Mouse (Mus musculus) heart, embryonic 14.5 days (tissue): ENCODE measurements around the gene Grasp. TPM values are rescaled to one million over a fixed set of nuclear protein-coding genes. Genes with fewer than 3 reads are reported as not detected.

Source experiments
- ATAC-seq: fragments of 200-750 bp; cut with Nextera tagmentation; 2 replicates; pipeline ENCODE4 v1.8.0; 2017; ENCODE audit warnings: low read depth, moderate TSS enrichment; ENCODE audit not compliant: insufficient number of reproducible peaks, insufficient read depth, low FRiP score
- H3K27ac ChIP-seq, 2 experiments: fragments of 200-500 bp in 1 of 2; fragments of 300-500 bp in 1 of 2; sonication (generic) in 1 of 2; replicated peaks in 1 of 2; 2 replicates each; pipeline ENCODE4 v1.5.1; 2012 to 2014; ENCODE audit warnings: low read depth in 2 of 2, low read length in 2 of 2, control low read depth in 1 of 2, mild to moderate bottlenecking in 1 of 2, mixed read lengths in 1 of 2; ENCODE audit not compliant: control insufficient read depth in 1 of 2, insufficient read depth in 1 of 2
- H3K27me3 ChIP-seq: fragments of 300-500 bp; sonication (generic); 2 replicates; pipeline ENCODE4 v1.6.1; 2014; ENCODE audit warnings: mild to moderate bottlenecking, low read length, control low read depth; ENCODE audit not compliant: control insufficient read depth, insufficient read depth
- H3K36me3 ChIP-seq: fragments of 300-500 bp; sonication (generic); 2 replicates; pipeline ENCODE4 v1.6.1; 2014; ENCODE audit warnings: mild to moderate bottlenecking, control low read depth, low read length, mixed read lengths; ENCODE audit not compliant: control insufficient read depth, insufficient read depth
- H3K4me1 ChIP-seq, 2 experiments: fragments of 200-500 bp in 1 of 2; fragments of 300-500 bp in 1 of 2; sonication (generic) in 1 of 2; 2 replicates each; pipeline ENCODE4 v1.6.1; 2012 to 2014; ENCODE audit warnings: low read length in 2 of 2, control low read depth in 1 of 2, mixed read lengths in 1 of 2; ENCODE audit not compliant: control insufficient read depth in 2 of 2, insufficient read depth in 2 of 2
- H3K4me2 ChIP-seq: fragments of 300-500 bp; sonication (generic); 2 replicates; pipeline ENCODE4 v1.6.1; 2014; ENCODE audit warnings: mild to moderate bottlenecking, low read length
- H3K4me3 ChIP-seq, 2 experiments: fragments of 200-500 bp in 1 of 2; fragments of 300-500 bp in 1 of 2; sonication (generic) in 1 of 2; 2 replicates each; pipeline ENCODE4 v1.5.1; 2012 to 2014; ENCODE audit warnings: low read length in 2 of 2, mild to moderate bottlenecking in 2 of 2, control low read depth in 1 of 2, low read depth in 1 of 2, moderate library complexity in 1 of 2; ENCODE audit not compliant: control insufficient read depth in 1 of 2, insufficient read depth in 1 of 2
- H3K9ac ChIP-seq: fragments of 300-500 bp; sonication (generic); 2 replicates; pipeline ENCODE4 v1.6.1; 2014; ENCODE audit warnings: mild to moderate bottlenecking, low read length
- H3K9me3 ChIP-seq: fragments of 300-500 bp; sonication (generic); 2 replicates; pipeline ENCODE4 v1.6.1; 2016; ENCODE audit warnings: low read length, control low read depth; ENCODE audit not compliant: control insufficient read depth
- WGBS: fragments of 180-500 bp; shearing (Covaris S2); extraction: QIAGEN DNeasy Blood & Tissue Kit; methylation state at CpG from one replicate; pipeline ENCODE4 v1.1.7; 2014; 5-methylcytosine and 5-hydroxymethylcytosine counted together
- polyA plus RNA-seq: library from polyadenylated mRNA; unstranded; fragments of >200 nt; fragmentation: Nextera tagmentation; extraction: Ambion mirVana; gene quantifications from 2 replicates; pipeline ENCODE4 v1.2.1, GENCODE M21; 2014

The Grasp gene
- polyA plus RNA-seq, 1 experiment from 2014 or later: 5.5 TPM

DNA sequence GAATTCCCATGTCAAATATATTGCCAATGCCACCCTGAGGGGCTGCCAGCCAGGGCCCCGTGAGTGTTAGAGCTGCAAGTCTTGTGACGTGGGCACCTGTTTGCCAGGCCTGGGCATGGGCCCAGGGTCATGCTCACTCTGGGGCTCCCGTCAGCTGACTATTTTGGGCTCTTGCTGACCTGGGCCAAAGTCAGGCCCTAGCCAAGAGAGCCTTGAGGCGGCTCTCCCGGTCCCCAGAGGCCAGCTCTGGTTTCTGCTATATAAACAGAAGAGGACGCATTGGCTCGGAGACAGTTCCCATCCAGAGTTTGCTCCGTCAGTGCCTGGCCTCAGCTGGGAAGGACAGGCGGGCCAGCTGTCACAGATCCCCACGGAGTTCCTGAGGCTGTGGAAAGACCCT lies 36.4 kb downstream of the Grasp start:
- ATAC-seq: no peak
- peak overlapping the region; percentile 41 for H3K4me2 ChIP-seq
- peaks cover 40 to 49% of the 10 kb centered on the region in 2 experiments for H3K4me1 ChIP-seq
- no peaks in the 10 kb centered on the region for H3K27me3 ChIP-seq
- H3K36me3 ChIP-seq: peaks cover 13% of the 10 kb centered on the region; the same call in 1 of the 2 replicates
- no peak overlapping the region for H3K4me3 ChIP-seq
- H3K9ac ChIP-seq: peak overlapping the region; percentile 66; the same call in 1 of the 2 replicates
- no peaks in the 10 kb centered on the region for H3K9me3 ChIP-seq
- peak overlapping the region; percentile 86 to 87 for H3K27ac ChIP-seq
- WGBS: 22% methylated on average over 10 of the region's 10 CpGs

DNA sequence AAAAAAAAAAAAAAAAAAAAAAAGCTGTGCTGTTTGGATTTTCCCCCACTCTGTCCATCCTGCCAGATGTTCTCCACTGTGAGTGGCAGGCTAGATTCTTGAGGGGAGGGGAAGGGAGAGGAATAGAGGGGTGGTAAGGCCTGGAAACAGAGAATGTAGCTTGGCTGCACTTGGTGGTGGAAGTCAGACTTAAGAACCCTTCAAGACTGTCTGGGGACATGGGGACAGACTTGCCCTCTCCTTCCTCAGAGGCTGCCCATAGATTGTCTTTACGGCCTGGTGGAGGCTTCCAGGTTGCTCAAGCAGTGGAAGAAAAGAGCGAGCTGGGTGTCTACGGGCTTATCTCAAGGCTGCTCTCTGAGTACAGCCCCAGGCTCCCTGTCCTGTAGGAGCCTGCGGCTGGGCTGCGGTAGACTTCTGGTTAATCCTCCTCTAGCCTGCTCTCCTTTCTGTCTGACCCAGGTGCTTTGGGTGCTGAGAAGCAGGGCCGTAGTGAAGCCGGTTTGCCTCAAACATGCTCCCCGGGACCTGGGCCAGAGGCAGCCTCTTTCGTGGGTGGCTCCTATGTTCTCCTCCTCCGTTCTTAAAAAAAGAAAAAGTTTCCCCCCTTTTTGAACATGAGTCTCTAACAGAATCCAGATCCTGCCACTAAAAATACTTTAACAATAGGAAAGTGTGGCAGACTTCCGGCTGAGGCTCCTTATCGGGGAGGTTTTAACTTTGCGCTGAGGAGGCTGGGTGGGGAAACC lies 37.1 kb downstream of the Grasp start:
- Histone ChIP-seq H3K9me3 (no peaks in the 10 kb centered on the region), H3K4me1 (peaks cover 43 to 51% of the 10 kb centered on the region in 2 experiments), H3K27me3 (no peaks in the 10 kb centered on the region), H3K9ac (peak overlapping the region; percentile 66), H3K27ac (peak overlapping the region; percentile 86 to 87), H3K4me2 (peak overlapping the region; percentile 41), H3K4me3 (no peak overlapping the region), H3K36me3 (peaks cover 13% of the 10 kb centered on the region; the same call in 1 of the 2 replicates)
- ATAC-seq: no peak
- WGBS: 9% methylated on average over 13 of the region's 13 CpGs

DNA sequence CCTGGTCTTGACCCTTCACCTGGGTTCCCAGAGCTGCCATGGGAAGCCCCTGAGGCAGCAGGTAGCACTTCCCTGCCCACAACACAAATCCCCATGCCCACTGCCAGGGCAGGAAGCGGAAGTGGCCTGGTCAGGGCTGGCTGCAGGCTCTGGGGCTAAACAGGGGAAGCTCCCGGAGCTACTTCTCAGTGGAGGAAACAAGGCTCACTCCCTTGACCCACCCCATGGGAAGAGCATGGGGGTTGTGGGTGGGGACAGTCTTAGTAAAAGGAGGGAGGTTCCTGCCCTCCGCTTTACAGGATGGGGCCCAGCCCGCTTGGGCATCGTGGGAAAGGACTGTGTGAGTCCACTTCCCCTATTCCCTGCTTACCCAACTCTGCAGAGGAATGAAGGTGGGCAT lies 38.5 kb downstream of the Grasp start:
- no peak overlapping the region for H3K4me3 ChIP-seq
- no peaks in the 10 kb centered on the region for H3K27me3 ChIP-seq
- H3K9ac ChIP-seq: no peak overlapping the region
- H3K36me3 ChIP-seq: peaks cover 13% of the 10 kb centered on the region; the same call in 1 of the 2 replicates
- no peak for ATAC-seq
- H3K4me2 ChIP-seq: no peak overlapping the region
- H3K27ac ChIP-seq: peak overlapping the region in 1 of 2 experiments; percentile 86; a peak in 1 of 4 replicates
- peaks cover 38 to 46% of the 10 kb centered on the region in 2 experiments for H3K4me1 ChIP-seq
- WGBS: 65% methylated on average over 5 of the region's 5 CpGs
- no peaks in the 10 kb centered on the region for H3K9me3 ChIP-seq

DNA sequence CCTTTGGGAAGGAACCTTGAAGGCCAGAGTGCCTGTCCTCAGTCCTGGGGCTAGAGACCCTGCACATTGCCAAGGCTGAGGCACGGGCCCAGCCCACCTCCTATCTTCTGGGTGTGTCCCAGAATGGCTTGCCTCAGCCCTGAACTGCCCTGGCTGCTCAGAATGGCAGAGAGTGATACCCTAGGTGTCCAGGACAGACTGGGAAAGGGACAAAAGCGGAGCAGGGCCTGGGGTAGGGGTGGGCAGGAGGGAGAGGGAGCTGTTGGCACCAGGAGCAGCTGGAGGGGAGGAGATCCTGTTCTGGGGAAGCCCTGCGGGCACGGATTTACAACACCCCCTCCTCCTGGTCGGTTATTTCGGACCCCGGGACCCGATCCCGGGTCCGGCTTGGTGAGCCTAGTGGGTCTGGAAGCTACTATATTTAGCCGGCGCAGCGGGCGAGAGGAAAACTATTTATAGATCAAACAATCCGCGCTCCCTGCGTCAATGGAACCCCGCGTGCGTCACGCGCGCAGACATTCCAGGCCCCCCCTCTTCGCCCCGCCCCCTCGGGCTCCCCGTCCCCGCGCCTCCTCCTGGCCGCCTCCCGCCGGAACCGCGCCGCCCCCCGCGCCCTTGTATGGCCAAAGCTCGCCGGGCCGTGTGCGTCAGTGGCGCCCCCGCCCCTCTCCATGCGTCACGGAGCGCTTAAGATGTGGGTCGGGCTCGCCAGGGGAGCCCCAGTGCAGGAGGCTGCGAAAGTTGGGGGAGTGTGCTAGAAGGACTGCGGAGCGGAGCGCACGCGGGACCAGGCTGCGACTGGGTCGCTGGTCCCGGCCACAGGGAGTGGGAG lies 42.4 kb downstream of the Grasp start:
- H3K36me3 ChIP-seq: peaks cover 24% of the 10 kb centered on the region
- no peaks in the 10 kb centered on the region for H3K27me3 ChIP-seq
- WGBS: 1% methylated on average over 53 of the region's 57 CpGs
- H3K9ac ChIP-seq: peak overlapping the region; percentile 85
- peak; percentile 85 for ATAC-seq
- H3K4me1 ChIP-seq: peaks cover 32 to 41% of the 10 kb centered on the region in 2 experiments
- H3K27ac ChIP-seq: peak overlapping the region; percentile 81 to 85
- no peaks in the 10 kb centered on the region for H3K9me3 ChIP-seq
- peak overlapping the region; percentile 61 to 62 for H3K4me3 ChIP-seq
- H3K4me2 ChIP-seq: peak overlapping the region; percentile 89

DNA sequence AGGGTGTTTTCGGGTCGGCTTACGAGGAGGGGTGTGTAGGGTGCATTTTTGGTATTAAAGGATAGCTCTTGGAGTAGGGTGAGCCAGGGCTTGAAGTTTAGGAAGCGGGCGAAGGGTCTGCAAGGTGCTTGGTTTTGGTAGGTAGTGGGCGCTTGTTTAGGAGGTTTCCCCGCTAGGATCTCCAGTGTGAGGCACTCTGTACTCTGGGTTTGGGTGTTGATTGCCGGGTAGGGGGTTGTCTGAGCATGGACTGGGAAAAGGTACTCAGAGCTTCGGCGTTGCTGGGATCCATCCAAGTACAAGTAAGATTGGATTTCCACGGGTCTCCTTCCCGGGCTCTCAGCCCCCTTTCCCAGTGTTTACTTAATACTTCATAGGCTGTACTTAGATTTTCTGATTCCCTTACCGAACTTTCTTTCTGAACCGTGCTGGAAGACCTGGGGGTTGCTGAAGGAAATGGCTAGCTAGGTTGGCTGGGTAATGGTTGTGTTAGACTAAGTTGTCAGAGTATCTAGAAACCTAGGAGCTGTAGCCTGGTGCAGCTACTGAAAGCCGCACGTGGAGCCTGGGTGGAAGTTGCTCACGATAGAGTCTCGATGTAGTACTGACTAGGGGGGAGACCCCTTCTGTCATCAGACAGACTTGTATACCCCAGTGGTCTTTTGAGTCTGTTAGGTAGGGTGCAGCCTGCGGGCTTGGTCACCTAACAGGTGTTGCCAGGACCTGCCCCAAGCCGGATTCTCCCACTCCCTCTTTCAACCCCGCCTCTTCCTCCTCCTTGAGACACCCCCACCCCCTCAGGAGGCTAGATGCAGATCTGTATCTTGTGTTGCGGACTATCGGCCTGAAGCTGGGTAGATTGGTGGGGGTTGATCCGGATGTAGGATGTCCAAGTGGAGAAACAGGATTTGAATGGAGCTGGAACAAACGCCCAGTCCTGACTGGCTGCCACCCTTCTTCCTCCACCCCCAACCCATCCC lies 43.4 kb downstream of the Grasp start:
- peak overlapping the region; percentile 61 to 62 for H3K4me3 ChIP-seq
- peak overlapping the region; percentile 85 for H3K9ac ChIP-seq
- H3K27me3 ChIP-seq: no peaks in the 10 kb centered on the region
- H3K27ac ChIP-seq: peak overlapping the region; percentile 62 to 85
- H3K9me3 ChIP-seq: no peaks in the 10 kb centered on the region
- H3K4me1 ChIP-seq: peaks cover 25 to 31% of the 10 kb centered on the region in 2 experiments
- peak overlapping the region; percentile 89 for H3K4me2 ChIP-seq
- peaks cover 34% of the 10 kb centered on the region for H3K36me3 ChIP-seq
- WGBS: 4% methylated on average over 25 of the region's 25 CpGs
- no peak for ATAC-seq

DNA sequence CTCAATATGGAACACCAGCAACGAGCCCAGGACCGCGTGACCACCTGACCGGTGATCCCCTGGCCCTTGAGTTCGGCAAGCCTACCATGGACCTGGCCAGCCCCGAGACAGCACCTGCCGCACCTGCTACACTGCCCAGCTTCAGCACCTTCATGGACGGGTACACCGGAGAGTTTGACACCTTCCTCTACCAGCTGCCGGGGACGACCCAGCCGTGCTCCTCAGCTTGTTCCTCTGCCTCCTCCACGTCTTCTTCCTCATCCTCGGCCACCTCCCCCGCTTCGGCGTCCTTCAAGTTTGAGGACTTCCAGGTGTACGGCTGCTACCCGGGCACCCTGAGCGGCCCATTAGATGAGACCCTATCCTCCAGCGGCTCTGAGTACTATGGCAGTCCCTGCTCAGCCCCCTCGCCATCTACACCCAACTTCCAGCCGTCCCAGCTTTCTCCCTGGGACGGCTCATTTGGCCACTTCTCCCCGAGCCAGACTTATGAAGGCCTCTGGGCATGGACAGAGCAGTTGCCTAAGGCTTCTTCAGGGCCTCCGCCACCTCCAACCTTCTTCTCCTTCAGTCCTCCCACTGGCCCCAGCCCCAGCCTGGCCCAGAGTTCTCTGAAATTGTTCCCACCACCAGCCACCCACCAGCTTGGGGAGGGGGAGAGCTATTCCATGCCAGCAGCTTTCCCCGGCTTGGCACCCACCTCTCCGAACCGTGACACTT lies 46.3 kb downstream of the Grasp start:
- Histone ChIP-seq H3K4me2 (no peak overlapping the region), H3K9ac (no peak overlapping the region), H3K27me3 (no peaks in the 10 kb centered on the region), H3K4me3 (no peak overlapping the region), H3K4me1 (peaks cover 20 to 25% of the 10 kb centered on the region in 2 experiments), H3K27ac (no peak overlapping the region), H3K9me3 (no peaks in the 10 kb centered on the region), H3K36me3 (peaks cover 51% of the 10 kb centered on the region)
- 89% methylated on average over 29 of the region's 29 CpGs for WGBS
- ATAC-seq: no peak
